In genomic region chr13:3896913-3897312, GRCm38 (mm10) we compare ENCODE assay signal across 9 mouse cellular contexts. TPM values are rescaled to one million over a fixed set of nuclear protein-coding genes. Genes with fewer than 3 reads are reported as not detected.
DNase-seq lines count a peak whose midpoint lies in the region; ATAC-seq and TF ChIP-seq lines count a peak whose summit lies in the region.
"Had no signal": no experiment of that assay in that cellular context is flagged by ENCODE, and none has a peak within 500 bp of the region (broad histone marks: within the 10 kb centered on the region; RNA-seq: fewer than 3 reads in every experiment).

No protein-coding gene starts in this region.

- H3K4me1 ChIP-seq in liver, adult 2 months (ENCODE audit: control insufficient read depth, insufficient read depth, low read length) = peaks cover 5% of the 10 kb centered on the region; the same call in 1 of the 2 replicates
- peaks cover 35% of the 10 kb centered on the region for H3K4me1 ChIP-seq in liver, embryonic 12.5 days

- no peaks in the 10 kb centered on the region; the same call in 1 of the 2 replicates for H3K79me2 ChIP-seq in liver, adult 2 months (ENCODE audit: control insufficient read depth, insufficient read depth, low read length)

- no peak overlapping the region for H3K9ac ChIP-seq in liver, adult 2 months (ENCODE audit: low read depth, low read length)
- H3K9ac ChIP-seq in liver, embryonic 12.5 days = no peak overlapping the region

- no peak for ATAC-seq in liver, embryonic 12.5 days
- ATAC-seq in granulocyte monocyte progenitor cell, adult 5-6 weeks (replicated peaks; ENCODE audit: poor library complexity, severe bottlenecking) = peak; percentile 42

- peak; percentile 77 for DNase-seq in liver, adult 2 months (ENCODE audit: extremely low read depth, low read depth, low spot score)
- peak; percentile 72 for DNase-seq in R1 (ENCODE audit: low read depth, low spot score)
- DNase-seq in cerebellum, postnatal 36 days = peak; percentile 71 to 84
- DNase-seq in left cerebral cortex, adult 11 months (ENCODE audit: low spot score) = peak; percentile 64
- DNase-seq in naive thymus-derived CD4-positive, alpha-beta T cell, adult 2 months (ENCODE audit: low read depth) = peak; percentile 90
- peak; percentile 22 to 40 for DNase-seq in thymus, adult 18-20 months

- no peak overlapping the region for H3K4me3 ChIP-seq in liver, adult 2 months (ENCODE audit: insufficient read depth, low read depth, low read length)
- H3K4me3 ChIP-seq in liver, embryonic 12.5 days = no peak overlapping the region

- no peak overlapping the region for H3K4me2 ChIP-seq in liver, embryonic 12.5 days

- H3K27me3 ChIP-seq in liver, adult 2 months (ENCODE audit: control insufficient read depth, insufficient read depth, low read length) = no peaks in the 10 kb centered on the region
- no peaks in the 10 kb centered on the region for H3K27me3 ChIP-seq in liver, embryonic 12.5 days (replicated peaks)

- peak; percentile 70; the same call in 1 of the 2 replicates for TF ChIP-seq CTCF in liver, adult 2 months (IDR thresholded peaks at IDR 0.05; ENCODE audit: low read depth, low read length)

- WGBS in liver, adult 2 months = 18% methylated on average over 5 of the region's 5 CpGs
- 35% methylated on average over 5 of the region's 5 CpGs for WGBS in liver, embryonic 12.5 days (ENCODE audit: insufficient replicate concordance)

- H3K9me3 ChIP-seq in liver, embryonic 12.5 days (replicated peaks) = no peaks in the 10 kb centered on the region

- no peak overlapping the region for H3K27ac ChIP-seq in liver, adult 2 months (replicated peaks; ENCODE audit: insufficient read depth, low read depth, low read length)
- no peak overlapping the region for H3K27ac ChIP-seq in liver, embryonic 12.5 days

- no peak for TF ChIP-seq POLR2A in liver, adult 2 months (IDR thresholded peaks at IDR 0.05; ENCODE audit: extremely low read depth, insufficient read depth, low read length)

- no peaks in the 10 kb centered on the region for H3K36me3 ChIP-seq in liver, adult 2 months (ENCODE audit: control insufficient read depth, insufficient read depth, low read length)
- peaks cover 48% of the 10 kb centered on the region for H3K36me3 ChIP-seq in liver, embryonic 12.5 days

RNA-seq across cellular contexts. Expression of gene Net1, which starts 21.1 kb away (rescaled TPM):
- total RNA-seq in liver, adult 2 months (2014; rRNA removed) = 20.5 and 26.3 TPM in 2 replicates
- polyA plus RNA-seq in liver, adult 2 months (2012; rRNA removed) = 17.1 and 18.4 TPM in 2 replicates
- polyA plus RNA-seq in liver, embryonic 12.5 days (2016; fragmentation: Nextera tagmentation; extraction: Ambion mirVana) = 67.4 and 73.0 TPM in 2 replicates
- 30.4 and 34.8 TPM in 2 replicates for total RNA-seq in granulocyte monocyte progenitor cell, adult 5-6 weeks (2014; fragmentation: Nextera tagmentation)
- 42.4 and 50.9 TPM in 2 replicates for total RNA-seq in granulocyte monocyte progenitor cell, adult 5-6 weeks (2017)

RNA-seq across cellular contexts. Expression of gene Tubal3, which starts 21.2 kb away (rescaled TPM):
- not detected in 2 replicates for total RNA-seq in liver, adult 2 months (2014; rRNA removed)
- polyA plus RNA-seq in liver, adult 2 months (2012; rRNA removed) = not detected in 2 replicates
- polyA plus RNA-seq in liver, embryonic 12.5 days (2016; fragmentation: Nextera tagmentation; extraction: Ambion mirVana) = not detected in 2 replicates
- not detected in 2 replicates for total RNA-seq in granulocyte monocyte progenitor cell, adult 5-6 weeks (2014; fragmentation: Nextera tagmentation)
- not detected in 2 replicates for total RNA-seq in granulocyte monocyte progenitor cell, adult 5-6 weeks (2017)
- total RNA-seq: gastrocnemius, postnatal 4 days had no signal

RNA-seq across cellular contexts. Expression of gene Calm5, which starts 42.9 kb away (rescaled TPM):
- total RNA-seq in liver, adult 2 months (2014; rRNA removed) = not detected in 2 replicates
- polyA plus RNA-seq in liver, adult 2 months (2012; rRNA removed) = not detected in 2 replicates
- not detected in 2 replicates for polyA plus RNA-seq in liver, embryonic 12.5 days (2016; fragmentation: Nextera tagmentation; extraction: Ambion mirVana)
- not detected in 2 replicates for total RNA-seq in granulocyte monocyte progenitor cell, adult 5-6 weeks (2014; fragmentation: Nextera tagmentation)
- not detected in 2 replicates for total RNA-seq in granulocyte monocyte progenitor cell, adult 5-6 weeks (2017)
- total RNA-seq: gastrocnemius, postnatal 4 days had no signal

RNA-seq across cellular contexts. Expression of gene Ucn3, which starts 48.2 kb away (rescaled TPM):
- not detected in 2 replicates for total RNA-seq in liver, adult 2 months (2014; rRNA removed)
- not detected in 2 replicates for polyA plus RNA-seq in liver, adult 2 months (2012; rRNA removed)
- not detected in 2 replicates for polyA plus RNA-seq in liver, embryonic 12.5 days (2016; fragmentation: Nextera tagmentation; extraction: Ambion mirVana)
- not detected in 2 replicates for total RNA-seq in granulocyte monocyte progenitor cell, adult 5-6 weeks (2014; fragmentation: Nextera tagmentation)
- total RNA-seq in granulocyte monocyte progenitor cell, adult 5-6 weeks (2017) = not detected in 2 replicates
- total RNA-seq: gastrocnemius, postnatal 4 days had no signal

RNA-seq across cellular contexts. Expression of gene Calm4, which starts 59.4 kb away (rescaled TPM):
- not detected in 2 replicates for total RNA-seq in liver, adult 2 months (2014; rRNA removed)
- polyA plus RNA-seq in liver, adult 2 months (2012; rRNA removed) = not detected in 2 replicates
- not detected in 2 replicates for polyA plus RNA-seq in liver, embryonic 12.5 days (2016; fragmentation: Nextera tagmentation; extraction: Ambion mirVana)
- not detected in 2 replicates for total RNA-seq in granulocyte monocyte progenitor cell, adult 5-6 weeks (2014; fragmentation: Nextera tagmentation)
- not detected in 2 replicates for total RNA-seq in granulocyte monocyte progenitor cell, adult 5-6 weeks (2017)

Comparison
In these comparisons a context has a peak if more than half of its experiments do, and no peak if none do; other contexts are left out.
1. DNase-seq: peak in every context shown above with its lines; median percentile 90 in naive thymus-derived CD4-positive, alpha-beta T cell, adult 2 months; 78 in cerebellum, postnatal 36 days; 77 in liver, adult 2 months; 72 in R1; 64 in left cerebral cortex, adult 11 months; 31 in thymus, adult 18-20 months.